Mouse (Mus musculus) olfactory bulb, adult 2 months (tissue): ENCODE data around the gene Foxo3.

Experiments
- CTCF ChIP-seq: fragments of 200-500 bp; IDR thresholded peaks from 2 replicates; pipeline ENCODE4 v1.5.1; 2012; ENCODE audit warnings: low read depth, mild to moderate bottlenecking, low read length, moderate library complexity; ENCODE audit not compliant: insufficient read depth
- POLR2A ChIP-seq: fragments of 200-500 bp; IDR thresholded peaks from 2 replicates; pipeline ENCODE4 v1.6.1; 2012; ENCODE audit warnings: mild to moderate bottlenecking, low read depth, low read length, moderate library complexity; ENCODE audit not compliant: insufficient read depth

GRCm38 (mm10) chr10:42186941-42187401, 89.6 kb downstream of the Foxo3 start:
- no peak for TF ChIP-seq POLR2A
- TF ChIP-seq CTCF = no peak
